Mouse (Mus musculus) T-helper 2 cell (primary cell): ENCODE data around the gene Tmem44.

Experiments
- in situ Hi-C: fragments of 300-600 bp; cut with MboI, MseI; formaldehyde crosslinking; loops from one replicate; pipeline ENCODE4 v1.15.1; 2025; ENCODE audit warnings: high pct_unique_total_duplicates

Tmem44 gene

GRCm38 (mm10) chr16:30518635-30519034 is 32.0 kb downstream of the Tmem44 start:
- in situ Hi-C loops, result no loop called here

DNA sequence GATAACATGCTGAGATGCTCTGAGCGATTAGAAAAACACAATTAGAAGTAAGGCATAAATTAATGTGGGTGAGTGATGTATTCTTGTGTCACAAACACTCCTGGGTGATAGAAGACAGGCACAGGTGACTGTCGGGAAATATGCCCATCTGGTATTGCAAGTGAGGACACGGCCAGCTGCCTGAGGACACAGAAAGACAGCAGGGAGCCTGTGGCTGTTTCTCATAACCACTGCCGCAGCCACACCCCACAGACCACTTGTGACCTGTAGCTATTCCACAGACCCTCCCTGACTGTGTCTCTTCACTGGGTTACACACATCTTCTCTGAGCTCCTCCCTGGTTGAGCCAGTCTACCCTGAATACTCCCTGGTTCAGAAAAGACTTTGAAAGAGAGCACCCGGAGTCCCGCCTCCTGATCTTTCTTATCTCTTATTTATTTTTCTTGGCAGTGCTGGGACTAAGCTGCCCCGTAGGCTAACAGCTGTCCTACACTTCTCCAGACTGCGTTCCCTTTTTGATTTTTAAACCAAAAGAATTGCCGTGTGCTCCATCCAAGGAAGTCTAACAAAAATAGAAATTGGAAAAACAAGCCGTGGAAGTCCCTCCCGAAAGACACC is 32.9 kb downstream of the Tmem44 start:
- in situ Hi-C loops, result no loop called here

GRCm38 (mm10) chr16:30516993-30517392 is 33.6 kb downstream of the Tmem44 start:
- in situ Hi-C loops, result no loop called here

DNA sequence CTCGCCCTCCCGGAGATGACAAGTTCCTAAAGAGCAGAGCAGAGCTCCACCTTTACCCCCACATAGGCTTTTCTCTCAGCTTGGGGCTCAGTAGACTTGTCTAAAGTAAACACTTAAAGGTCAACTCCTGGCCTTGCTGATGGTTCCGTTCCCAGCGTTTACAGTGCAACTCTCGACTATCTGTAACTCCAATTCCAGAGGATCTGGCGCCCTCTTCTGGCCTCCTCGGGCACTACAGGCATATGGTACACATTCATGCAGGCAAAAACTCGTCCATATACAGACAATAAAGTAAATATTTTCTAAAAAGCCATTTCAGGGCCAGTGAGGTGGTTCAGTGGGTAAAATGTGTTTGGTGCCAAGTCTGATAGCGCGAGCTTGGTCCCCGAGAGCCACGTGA is 35.2 kb downstream of the Tmem44 start:
- in situ Hi-C loops, result no loop called here

- in situ Hi-C loops, result no loop called here
Observed at GRCm38 (mm10) chr16:30513050-30514024, 37.3 kb downstream of the Tmem44 start.

DNA sequence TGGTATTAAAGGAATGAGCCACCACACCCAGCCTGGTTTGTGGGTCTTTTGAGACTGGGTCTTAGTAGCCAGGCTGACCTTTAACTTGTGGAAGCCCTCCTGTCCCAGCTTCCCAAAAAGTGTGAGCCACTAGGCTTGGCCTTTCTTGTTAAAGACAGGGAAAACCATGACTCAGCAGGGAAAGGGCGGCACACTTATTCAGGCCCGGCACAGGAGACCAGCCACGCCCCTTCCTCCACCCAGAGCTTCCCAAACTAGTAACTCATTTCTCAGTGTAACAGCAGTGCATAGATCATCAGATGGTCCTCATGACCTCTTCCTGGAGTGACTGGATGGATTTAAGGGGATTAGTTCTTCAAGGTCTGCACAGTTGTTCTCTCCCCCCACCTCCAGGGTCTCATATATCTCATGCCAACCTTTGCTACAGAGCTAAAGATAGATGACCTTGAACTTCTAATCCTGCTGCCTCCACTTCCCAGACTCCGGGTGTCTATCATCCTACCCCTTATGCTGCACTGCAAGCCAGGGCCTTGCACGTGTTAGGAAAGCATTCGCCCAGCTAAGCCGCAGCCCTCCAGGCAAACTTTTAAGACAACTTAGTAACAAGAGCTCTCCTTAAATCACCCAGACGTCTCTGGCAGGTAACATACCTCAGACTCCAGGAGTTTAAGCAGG is 38.1 kb downstream of the Tmem44 start:
- in situ Hi-C loops, result no loop called here

GRCm38 (mm10) chr16:30511563-30512340 is 38.9 kb downstream of the Tmem44 start:
- in situ Hi-C loops, result no loop called here

GRCm38 (mm10) chr16:30510504-30511451 is 39.9 kb downstream of the Tmem44 start:
- in situ Hi-C loops, result no loop called here

- in situ Hi-C loops, result no loop called here
Observed at GRCm38 (mm10) chr16:30510091-30510490, 40.6 kb downstream of the Tmem44 start.

DNA sequence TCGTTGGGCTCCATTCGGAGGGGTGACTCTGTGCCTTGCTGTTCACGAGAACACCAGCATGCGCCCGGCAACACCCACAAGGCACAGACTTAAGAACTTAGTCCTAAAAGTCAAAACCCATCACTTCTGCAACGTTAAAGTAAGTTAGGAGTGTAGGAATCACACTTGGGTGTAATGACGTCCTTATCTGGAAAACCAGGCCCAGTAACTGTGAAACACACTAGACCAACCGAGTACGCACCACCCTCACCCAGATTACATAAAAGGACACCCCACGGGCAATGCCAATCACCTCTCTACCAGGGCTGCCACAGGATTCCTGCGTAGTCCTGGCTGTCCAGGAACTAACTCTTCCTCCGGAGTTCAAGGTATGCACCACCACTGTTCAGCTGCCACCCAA is 41.3 kb downstream of the Tmem44 start:
- in situ Hi-C loops, result no loop called here

DNA sequence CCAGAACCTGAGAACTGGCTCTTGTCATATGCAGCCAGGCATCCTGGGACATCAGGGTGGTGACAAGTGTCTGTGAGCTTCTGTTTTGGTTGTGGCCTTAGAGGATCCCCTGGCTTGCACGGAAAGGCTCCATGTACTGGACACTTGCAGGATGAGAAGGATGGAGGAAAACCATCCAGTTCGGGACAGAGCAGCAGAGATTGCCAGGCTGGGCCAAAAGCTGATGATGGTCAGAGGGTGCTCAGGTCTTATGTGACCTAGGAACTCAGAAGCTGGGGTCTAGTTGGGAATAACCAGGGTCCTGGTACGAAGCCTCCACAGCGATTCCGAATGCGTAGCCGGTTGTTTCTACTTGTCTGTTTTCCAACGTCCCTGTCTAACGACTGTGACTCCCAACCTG is 41.9 kb downstream of the Tmem44 start:
- in situ Hi-C loops, result no loop called here

DNA sequence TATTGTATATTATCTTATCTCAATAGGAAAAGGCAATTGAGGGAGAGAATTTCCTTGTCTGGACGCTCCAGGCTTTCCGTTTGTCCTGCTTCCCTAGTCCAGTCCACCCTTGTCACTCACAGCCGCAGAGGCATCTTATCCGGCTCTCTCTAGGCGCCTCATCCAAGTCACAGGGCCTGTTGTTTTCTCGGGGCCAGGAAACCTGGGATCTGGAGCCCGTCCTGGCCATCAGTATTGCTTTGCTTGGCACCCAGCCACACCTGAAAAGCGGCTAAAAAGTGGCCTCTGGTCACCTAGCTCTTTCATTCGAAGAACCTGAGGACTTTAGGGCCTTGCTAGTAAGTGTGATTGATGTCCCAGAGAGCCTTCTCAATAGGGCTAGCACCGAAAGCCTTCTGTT is 43.5 kb downstream of the Tmem44 start:
- in situ Hi-C loops, result no loop called here

DNA sequence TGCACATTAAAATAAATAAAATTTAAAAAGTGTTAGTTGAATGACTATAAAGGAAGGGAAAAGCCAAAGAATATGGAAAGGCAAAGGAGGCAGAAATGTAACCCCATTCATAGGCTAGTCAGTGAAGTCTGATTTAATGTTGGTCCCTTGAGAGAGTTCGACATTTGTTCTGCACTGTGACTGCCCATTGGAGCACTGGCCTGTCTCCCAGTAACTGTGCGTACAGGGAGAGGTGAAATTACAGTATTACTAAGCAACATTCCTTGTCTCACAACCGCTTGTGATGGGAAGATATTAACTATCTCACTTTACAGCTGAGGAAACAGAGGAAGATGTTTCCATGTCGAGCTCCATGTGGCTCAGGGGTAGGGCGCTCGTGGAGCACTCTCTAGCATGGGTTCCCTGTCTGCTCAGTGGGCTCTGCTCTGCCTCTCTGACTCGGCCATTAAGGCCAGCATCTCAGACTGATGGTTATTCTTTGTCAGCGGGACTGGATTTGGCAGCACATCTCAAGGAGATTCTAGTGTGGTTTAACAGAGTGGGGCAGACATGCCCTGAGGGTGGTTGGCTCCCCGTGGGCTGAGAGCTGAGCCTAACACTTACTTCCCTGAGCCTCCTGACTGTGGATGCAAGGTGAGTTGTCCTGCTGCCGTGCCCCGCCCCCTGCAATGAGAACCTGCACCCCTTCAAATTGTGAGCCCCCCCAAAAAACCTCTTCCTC is 45.2 kb downstream of the Tmem44 start:
- in situ Hi-C loops, result no loop called here

DNA sequence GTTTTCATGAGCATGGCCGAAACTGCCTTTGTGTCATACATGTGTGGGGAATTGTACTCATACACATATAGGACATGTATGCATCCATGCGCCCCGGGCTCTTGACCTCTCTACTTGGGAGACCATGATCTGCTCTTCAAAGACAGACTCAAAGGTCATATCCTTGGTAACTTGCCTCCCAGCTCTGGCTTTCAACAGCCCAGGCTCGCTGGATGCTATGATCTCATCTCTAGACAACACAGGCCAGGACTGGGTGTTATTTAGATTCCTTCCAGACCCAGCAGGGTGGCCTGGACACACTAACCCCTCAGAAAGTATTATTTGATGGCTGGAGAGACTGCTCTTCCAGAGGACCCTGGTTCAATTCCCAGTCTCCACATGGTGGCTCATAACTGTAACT is 45.8 kb downstream of the Tmem44 start:
- in situ Hi-C loops, result loop anchor here (5.0 kb wide), 1 partner anchor 128 kb away; no protein-coding TSS in a partner anchor

DNA sequence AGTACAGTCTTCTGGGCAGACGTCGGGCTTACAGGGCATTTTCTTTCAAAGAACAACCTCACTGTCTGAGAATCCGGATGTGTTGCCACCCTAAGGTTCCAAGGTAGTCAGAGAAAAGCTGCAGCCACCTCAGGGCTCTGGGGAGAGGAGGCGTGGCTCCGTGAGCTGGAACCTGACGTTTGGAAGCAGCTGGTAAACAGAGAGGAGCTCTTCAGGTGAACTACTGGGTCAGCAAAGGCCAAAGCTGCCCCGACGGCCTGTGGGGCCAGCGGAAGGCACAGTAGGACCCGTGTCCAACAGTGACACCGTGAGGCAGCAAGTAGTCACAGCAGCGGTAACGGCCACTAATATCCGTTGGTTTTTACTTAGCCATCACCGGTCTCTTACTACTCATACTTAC is 46.7 kb downstream of the Tmem44 start:
- in situ Hi-C loops, result loop anchor here (5.0 kb wide), 1 partner anchor 127 kb away; no protein-coding TSS in a partner anchor

- in situ Hi-C loops, result loop anchor here (5.0 kb wide), 1 partner anchor 125 kb away; no protein-coding TSS in a partner anchor
Observed at GRCm38 (mm10) chr16:30502221-30502891, 48.3 kb downstream of the Tmem44 start.

DNA sequence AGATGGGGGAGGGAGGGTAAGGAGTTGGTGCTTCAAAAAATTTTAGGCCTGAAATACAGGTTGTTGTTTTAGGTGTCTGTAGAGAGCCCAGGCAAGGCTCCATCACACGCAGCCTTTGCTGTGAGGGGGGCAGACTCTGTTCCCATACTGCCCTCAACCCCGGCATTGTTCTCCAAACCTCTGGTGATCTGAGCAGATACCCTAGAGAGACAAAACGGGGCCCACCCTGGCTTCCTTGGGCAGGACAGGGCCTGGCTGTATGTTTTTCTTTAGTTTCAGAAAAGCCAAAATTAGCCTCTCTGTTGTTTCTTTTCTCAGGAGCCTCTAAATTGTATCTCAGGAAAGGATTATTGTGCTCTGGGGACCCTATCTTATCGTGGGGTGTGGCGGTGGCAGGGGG is 49.0 kb downstream of the Tmem44 start:
- in situ Hi-C loops, result loop anchor here (5.0 kb wide), 1 partner anchor 124 kb away; no protein-coding TSS in a partner anchor

- in situ Hi-C loops, result loop anchor here (5.0 kb wide), 1 partner anchor 123 kb away; no protein-coding TSS in a partner anchor
Observed at GRCm38 (mm10) chr16:30500223-30500622, 50.4 kb downstream of the Tmem44 start.
